Mouse (Mus musculus) limb, embryonic 12.5 days (tissue): ENCODE results near the gene Abca7. TPM values are rescaled to one million over a fixed set of nuclear protein-coding genes. Genes with fewer than 3 reads are reported as not detected.

Source experiments
- ATAC-seq: fragments of 200-750 bp; cut with Nextera tagmentation; 2 replicates; pipeline ENCODE4 v1.8.0; 2017; ENCODE audit warnings: low read depth, moderate TSS enrichment; ENCODE audit not compliant: insufficient number of reproducible peaks, insufficient read depth, low FRiP score, low TSS enrichment
- H3K27ac ChIP-seq: fragments of 300-500 bp; sonication (generic); 2 replicates; pipeline ENCODE4 v1.5.1; 2016; ENCODE audit warnings: mild to moderate bottlenecking, moderate library complexity
- H3K27me3 ChIP-seq: fragments of 300-500 bp; sonication (generic); 2 replicates; pipeline ENCODE4 v1.6.1; 2016; ENCODE audit warnings: mild to moderate bottlenecking, moderate library complexity
- H3K36me3 ChIP-seq: fragments of 300-500 bp; sonication (generic); 2 replicates; pipeline ENCODE4 v1.6.1; 2016; ENCODE audit warnings: mild to moderate bottlenecking, moderate library complexity
- H3K4me1 ChIP-seq: fragments of 300-500 bp; sonication (generic); replicated peaks from 2 replicates; pipeline ENCODE4 v1.6.1; 2016
- H3K4me2 ChIP-seq: fragments of 300-500 bp; sonication (generic); 2 replicates; pipeline ENCODE4 v1.6.1; 2016; ENCODE audit warnings: mild to moderate bottlenecking, moderate library complexity
- H3K4me3 ChIP-seq: fragments of 300-500 bp; sonication (generic); replicated peaks from 2 replicates; pipeline ENCODE4 v1.5.1; 2016; ENCODE audit warnings: mild to moderate bottlenecking
- H3K9ac ChIP-seq: fragments of 300-500 bp; sonication (generic); replicated peaks from 2 replicates; pipeline ENCODE4 v1.6.1; 2016; ENCODE audit warnings: mild to moderate bottlenecking, moderate library complexity
- H3K9me3 ChIP-seq: fragments of 300-500 bp; sonication (generic); 2 replicates; pipeline ENCODE4 v1.6.1; 2016; ENCODE audit warnings: mild to moderate bottlenecking, moderate library complexity
- WGBS: fragments of 180-500 bp; shearing (Covaris S2); methylation state at CpG from one replicate; pipeline ENCODE4 v1.1.7; 2016; 5-methylcytosine and 5-hydroxymethylcytosine counted together
- polyA plus RNA-seq: library from polyadenylated mRNA; unstranded; fragments of >200 nt; fragmentation: Nextera tagmentation; extraction: Ambion mirVana; gene quantifications from 2 replicates; pipeline ENCODE4 v1.2.1, GENCODE M21; 2016

Abca7 gene
- polyA plus RNA-seq, 1 experiment from 2014 or later = 2.1 TPM

DNA sequence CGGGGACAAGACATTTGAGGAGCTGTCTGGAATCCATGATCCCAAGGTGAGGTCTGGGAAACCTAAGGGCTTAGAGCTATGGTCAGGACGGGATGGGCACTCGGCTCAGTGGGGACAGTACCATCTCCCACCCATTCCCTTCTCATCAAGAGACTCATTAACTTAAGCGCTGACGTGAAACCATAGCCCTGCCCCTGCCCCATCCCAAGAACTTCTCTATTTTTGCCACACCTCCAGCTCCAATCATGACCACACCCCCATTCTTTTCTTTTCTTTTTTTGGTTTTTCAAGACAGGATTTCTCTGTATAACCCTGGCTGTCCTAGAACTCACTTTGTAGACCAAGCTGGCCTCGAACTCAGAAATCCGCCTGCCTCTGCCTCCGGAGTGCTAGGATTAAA, 21.6 kb upstream of the Abca7 start:
- Histone ChIP-seq H3K9ac (no peak overlapping the region), H3K27me3 (peaks cover 41% of the 10 kb centered on the region), H3K27ac (no peak overlapping the region), H3K4me2 (no peak overlapping the region), H3K9me3 (no peaks in the 10 kb centered on the region), H3K36me3 (peaks cover 57% of the 10 kb centered on the region), H3K4me1 (peaks cover 14% of the 10 kb centered on the region), H3K4me3 (no peak overlapping the region)
- ATAC-seq = no peak
- 92% methylated on average over 8 of the region's 8 CpGs for WGBS

DNA sequence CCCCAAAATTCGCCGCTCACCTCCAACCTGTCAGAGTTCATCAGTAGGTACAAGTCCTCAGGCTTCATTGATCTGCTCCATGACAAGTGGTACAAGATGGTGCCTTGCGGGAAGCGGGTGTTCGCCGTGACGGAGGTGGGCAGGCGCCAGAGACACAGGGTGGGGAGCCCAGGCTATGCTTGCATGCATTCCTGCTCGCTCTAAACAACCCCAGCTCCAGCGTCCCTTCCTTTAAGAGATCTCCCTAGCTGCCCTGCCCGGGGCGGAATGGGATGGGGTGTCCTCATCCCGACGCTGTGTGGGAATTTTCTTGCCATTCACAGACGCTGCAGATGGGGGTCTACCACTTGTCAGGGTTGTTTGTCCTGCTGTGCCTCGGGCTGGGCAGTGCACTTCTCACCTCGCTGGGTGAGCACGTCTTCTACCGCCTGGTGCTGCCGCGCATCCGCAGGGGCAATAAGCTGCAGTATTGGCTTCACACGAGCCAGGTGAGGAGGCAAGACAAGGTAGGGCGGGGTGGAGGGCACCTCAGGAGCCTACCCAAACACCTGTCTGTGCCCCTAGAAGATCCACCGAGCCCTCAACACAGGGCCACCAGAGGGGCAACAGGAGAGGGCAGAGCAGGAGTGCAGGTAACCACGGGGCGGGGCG, 20.1 kb upstream of the Abca7 start:
- ATAC-seq = no peak
- Histone ChIP-seq H3K36me3 (peaks cover 65% of the 10 kb centered on the region), H3K4me1 (peaks cover 6% of the 10 kb centered on the region), H3K9ac (no peak overlapping the region), H3K27me3 (peaks cover 27% of the 10 kb centered on the region), H3K4me3 (no peak overlapping the region), H3K9me3 (no peaks in the 10 kb centered on the region), H3K4me2 (no peak overlapping the region), H3K27ac (no peak overlapping the region)
- 86% methylated on average over 28 of the region's 28 CpGs for WGBS

DNA sequence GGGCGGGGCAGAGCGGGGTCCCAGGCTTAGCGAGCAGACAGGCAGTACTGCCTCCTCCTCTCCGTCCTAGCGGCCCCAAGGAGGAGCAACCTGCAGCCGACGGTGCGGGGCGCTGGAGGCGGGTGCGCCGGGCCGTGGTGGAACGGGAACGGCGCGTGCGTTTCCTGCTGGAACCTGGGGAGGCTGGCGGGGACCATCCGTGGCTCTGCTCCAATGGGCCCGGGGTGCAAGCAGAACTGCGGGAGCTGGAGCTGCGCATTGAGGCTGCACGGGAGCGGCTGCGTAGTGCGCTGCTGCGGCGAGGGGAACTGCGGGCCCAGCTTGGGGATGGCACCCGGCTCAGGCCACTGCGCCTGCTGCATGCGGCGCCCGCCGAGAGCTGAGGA, 19.6 kb upstream of the Abca7 start:
- H3K27ac ChIP-seq = no peak overlapping the region
- H3K36me3 ChIP-seq = peaks cover 67% of the 10 kb centered on the region
- ATAC-seq = no peak
- H3K4me1 ChIP-seq = peaks cover 3% of the 10 kb centered on the region; the same call in 1 of the 2 replicates
- peaks cover 22% of the 10 kb centered on the region for H3K27me3 ChIP-seq
- WGBS = 69% methylated on average over 36 of the region's 36 CpGs
- no peak overlapping the region for H3K4me2 ChIP-seq
- H3K9me3 ChIP-seq = no peaks in the 10 kb centered on the region
- H3K4me3 ChIP-seq = no peak overlapping the region
- no peak overlapping the region for H3K9ac ChIP-seq

DNA sequence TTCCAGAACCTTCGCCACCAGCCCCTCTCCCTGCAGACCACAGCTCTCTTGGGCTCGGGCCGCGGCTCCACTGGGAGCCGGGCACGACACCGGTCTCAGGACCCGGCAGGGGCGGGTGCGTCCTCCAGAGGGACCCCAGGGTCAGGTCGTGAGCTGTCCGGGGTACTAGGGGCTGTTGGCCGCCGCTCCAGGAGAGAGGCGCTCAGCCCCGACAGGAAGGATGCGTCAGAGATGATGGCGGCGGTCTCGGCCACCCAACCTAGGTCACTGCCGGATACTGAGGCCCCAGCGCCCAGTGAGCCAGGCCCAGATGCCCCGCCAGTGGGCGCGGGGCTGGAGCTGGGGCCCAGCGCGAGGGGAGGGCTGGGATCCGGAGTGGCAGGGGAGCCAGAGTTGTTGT, 19.0 kb upstream of the Abca7 start:
- Histone ChIP-seq H3K9ac (no peak overlapping the region), H3K4me2 (no peak overlapping the region), H3K27ac (no peak overlapping the region), H3K4me1 (peaks cover 4% of the 10 kb centered on the region), H3K27me3 (0 out of 2 replicates have a peak, but pooled peaks cover 15% of the 10 kb centered on the region), H3K4me3 (no peak overlapping the region), H3K36me3 (peaks cover 67% of the 10 kb centered on the region), H3K9me3 (no peaks in the 10 kb centered on the region)
- ATAC-seq = no peak
- WGBS = 80% methylated on average over 28 of the region's 28 CpGs

DNA sequence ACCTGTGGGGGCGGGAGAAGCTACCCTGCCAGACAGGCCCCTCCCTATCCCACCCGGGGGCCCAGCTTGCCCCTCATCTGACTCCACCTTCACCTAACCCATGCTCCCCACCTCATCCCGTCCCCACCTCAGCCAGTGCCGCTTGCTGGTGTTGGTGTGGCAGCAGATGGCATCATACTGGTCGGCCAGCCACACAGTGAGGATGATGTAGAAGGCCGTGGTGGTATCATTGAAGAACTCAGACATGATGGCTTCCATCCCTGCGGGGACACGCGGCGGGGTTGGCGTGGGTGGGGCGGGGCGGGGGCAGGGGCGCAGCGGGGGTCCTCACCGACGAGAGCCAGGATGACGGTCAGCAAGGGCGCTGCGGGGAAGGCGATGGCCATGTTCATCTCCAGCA, 18.2 kb upstream of the Abca7 start:
- ATAC-seq = no peak
- H3K4me3 ChIP-seq = no peak overlapping the region
- 0 out of 2 replicates have a peak, but pooled peaks cover 10% of the 10 kb centered on the region for H3K27me3 ChIP-seq
- H3K36me3 ChIP-seq = peaks cover 67% of the 10 kb centered on the region
- WGBS = 95% methylated on average over 21 of the region's 21 CpGs
- H3K4me1 ChIP-seq = peaks cover 12% of the 10 kb centered on the region
- no peak overlapping the region for H3K27ac ChIP-seq
- no peaks in the 10 kb centered on the region for H3K9me3 ChIP-seq
- no peak overlapping the region for H3K9ac ChIP-seq
- H3K4me2 ChIP-seq = no peak overlapping the region

DNA sequence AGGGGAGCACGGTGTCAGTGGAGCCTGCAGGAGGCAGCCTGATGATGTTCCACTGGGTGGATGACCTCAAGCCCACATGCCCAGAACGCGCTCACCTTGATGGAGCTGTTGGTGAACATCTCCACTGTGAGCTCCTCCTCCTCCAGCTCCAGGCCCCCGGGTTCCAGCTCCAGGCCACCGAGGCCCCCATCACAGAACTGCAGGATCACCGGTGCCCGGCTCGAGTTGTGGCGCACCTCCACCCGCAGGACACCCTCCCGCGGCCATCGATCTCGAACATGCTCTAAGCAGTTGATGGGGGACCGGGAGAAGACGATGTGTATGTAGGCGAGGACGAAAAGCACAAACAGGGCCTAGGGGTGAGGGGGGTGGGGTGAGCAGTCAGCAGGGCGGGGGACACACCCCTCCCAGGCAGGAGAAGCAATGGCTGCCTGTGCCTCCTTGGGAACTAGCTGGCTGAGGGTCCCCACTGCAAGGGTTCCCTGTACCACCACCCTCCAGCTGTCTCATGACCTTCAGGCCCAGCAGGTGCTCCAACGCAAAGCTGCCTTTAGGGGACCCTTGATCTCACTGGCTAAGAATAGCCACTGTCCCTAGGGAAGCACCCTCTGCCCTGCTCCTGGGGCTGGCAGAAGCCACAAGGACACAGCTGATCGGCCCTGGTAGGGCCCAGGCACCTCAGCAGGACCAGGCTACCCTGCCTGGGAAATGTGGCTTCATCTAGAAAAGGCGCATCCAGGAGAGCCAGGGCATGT, 16.7 kb upstream of the Abca7 start:
- Histone ChIP-seq H3K36me3 (peaks cover 58% of the 10 kb centered on the region), H3K9ac (no peak overlapping the region)
- WGBS = 93% methylated on average over 22 of the region's 22 CpGs

DNA sequence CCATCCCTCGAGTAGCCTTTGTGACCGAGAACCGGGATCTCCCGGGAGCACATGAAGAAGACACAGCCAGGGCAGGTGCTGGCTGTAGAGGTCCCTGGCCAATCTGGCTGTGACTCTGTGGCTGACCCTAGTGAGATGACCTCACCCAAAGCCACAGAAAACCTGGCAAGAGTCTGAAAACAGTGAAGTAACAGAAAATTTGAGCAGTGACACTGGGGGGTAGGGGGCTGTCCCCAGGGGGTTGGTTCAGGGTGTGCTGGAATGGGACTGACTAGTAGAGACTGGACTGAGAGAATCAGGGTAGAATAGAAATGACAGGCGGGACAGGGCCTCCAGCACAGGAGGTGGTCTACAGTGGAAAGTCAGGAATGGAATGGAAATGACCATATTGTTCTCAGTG, 13.1 kb upstream of the Abca7 start:
- WGBS = 76% methylated on average over 5 of the region's 5 CpGs
- Histone ChIP-seq H3K4me1 (peaks cover 42% of the 10 kb centered on the region), H3K27ac (peak overlapping the region; percentile 93; the same call in 1 of the 2 replicates), H3K9me3 (no peaks in the 10 kb centered on the region), H3K9ac (peak overlapping the region; percentile 86; the same call in 1 of the 2 replicates), H3K36me3 (peaks cover 24% of the 10 kb centered on the region), H3K27me3 (no peaks in the 10 kb centered on the region), H3K4me2 (peak overlapping the region; percentile 94), H3K4me3 (peak overlapping the region; percentile 76)
- no peak for ATAC-seq

More for the DNA sequence above, 16.7 kb upstream of the Abca7 start:
- ATAC-seq = no peak
- Histone ChIP-seq H3K27ac (no peak overlapping the region), H3K4me1 (peaks cover 18% of the 10 kb centered on the region), H3K27me3 (no peaks in the 10 kb centered on the region), H3K4me2 (no peak overlapping the region), H3K9me3 (no peaks in the 10 kb centered on the region), H3K4me3 (no peak overlapping the region)

DNA sequence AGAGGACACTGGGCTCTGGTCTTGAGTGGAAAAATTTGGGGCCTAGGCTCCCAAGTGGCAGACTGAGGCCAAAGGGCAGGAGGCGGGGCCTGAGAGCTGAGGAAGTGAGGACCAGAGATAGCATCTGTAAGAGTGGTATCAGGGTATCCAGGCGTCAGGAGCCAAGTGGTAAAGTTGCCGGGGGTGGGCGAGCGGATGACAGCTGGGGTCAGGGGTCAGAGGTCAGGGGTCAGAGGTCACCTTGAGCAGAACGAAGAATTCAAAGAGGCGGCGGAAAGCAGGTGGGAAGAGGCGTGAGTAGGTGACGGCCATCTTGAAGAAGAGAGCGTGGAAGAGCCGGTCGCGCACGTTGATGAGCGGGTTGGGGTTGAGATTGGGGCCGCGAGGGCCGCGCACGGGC, 12.6 kb upstream of the Abca7 start:
- Histone ChIP-seq H3K9ac (peak overlapping the region; percentile 86), H3K4me3 (peak overlapping the region; percentile 76), H3K27me3 (0 out of 2 replicates have a peak, but pooled peaks cover 3% of the 10 kb centered on the region), H3K4me1 (peaks cover 44% of the 10 kb centered on the region), H3K27ac (peak overlapping the region; percentile 93), H3K4me2 (peak overlapping the region; percentile 94), H3K36me3 (peaks cover 19% of the 10 kb centered on the region), H3K9me3 (no peaks in the 10 kb centered on the region)
- no peak for ATAC-seq
- 1% methylated on average over 21 of the region's 21 CpGs for WGBS

DNA sequence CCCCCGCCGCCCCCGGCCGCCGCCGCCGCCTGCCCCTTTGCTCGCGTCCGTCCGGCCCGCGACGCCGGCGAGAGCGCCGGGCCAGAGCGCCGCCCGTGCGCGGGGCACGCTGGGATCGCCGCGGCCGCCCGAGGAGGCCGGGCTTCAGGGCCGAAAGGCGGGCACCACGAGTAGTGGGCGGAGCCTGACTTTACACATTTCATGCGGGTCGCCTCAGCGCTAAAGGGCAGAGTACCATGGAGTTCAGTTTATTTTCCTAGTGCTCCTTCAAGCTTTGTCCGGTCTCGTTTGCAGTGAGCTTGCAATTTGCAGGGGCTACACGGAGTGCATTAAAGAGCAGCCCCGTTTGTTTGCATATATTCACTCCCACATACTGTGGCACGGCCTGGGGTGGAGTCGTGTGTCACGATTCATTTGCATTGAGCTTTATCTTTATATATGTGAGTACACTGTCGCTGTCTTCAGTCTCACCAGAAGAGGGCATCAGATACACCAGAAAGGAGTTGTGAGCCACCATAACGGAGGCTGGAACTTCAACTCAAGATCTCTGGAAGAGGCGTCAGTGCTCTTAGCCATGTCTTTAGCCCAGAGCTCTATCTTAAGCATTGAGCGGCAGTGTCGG, 12.0 kb upstream of the Abca7 start, which contains the start of gene Tmem259:
TSS of gene Tmem259 (minus strand) at position 136 of the 622 bp plus-strand sequence.
- no peaks in the 10 kb centered on the region for H3K9me3 ChIP-seq
- 0 out of 2 replicates have a peak, but pooled peaks cover 3% of the 10 kb centered on the region for H3K27me3 ChIP-seq
- H3K27ac ChIP-seq = peak within 1 kb of the TSS; percentile 93
- WGBS = under 1% methylated on average over 49 of the region's 49 CpGs
- peaks cover 13% of the 10 kb centered on the region for H3K36me3 ChIP-seq
- peak within 1 kb of the TSS; percentile 94 for H3K4me2 ChIP-seq
- H3K9ac ChIP-seq = peak within 1 kb of the TSS; percentile 86
- peak within 1 kb of the TSS; percentile 76 for H3K4me3 ChIP-seq
- peak; percentile 79 for ATAC-seq
- peaks cover 50% of the 10 kb centered on the region for H3K4me1 ChIP-seq

DNA sequence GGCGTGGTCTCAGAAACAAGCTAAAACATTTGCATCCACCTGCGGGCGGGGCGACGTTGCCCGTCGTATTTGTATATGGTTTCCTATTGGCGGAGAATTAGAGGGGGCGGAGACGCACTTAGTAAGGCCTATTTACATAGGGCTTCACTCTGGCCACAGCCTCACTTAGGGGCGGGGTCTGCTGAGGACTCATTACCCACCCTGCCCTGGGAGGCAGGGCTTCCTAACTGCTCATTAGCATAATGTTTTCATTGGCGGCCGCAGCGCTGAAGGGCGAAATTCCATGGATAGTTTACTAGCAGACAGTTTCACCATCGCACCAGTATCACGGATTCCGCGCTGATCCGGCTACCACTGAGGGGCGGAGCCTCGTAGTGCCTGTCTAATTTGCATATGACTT, 11.4 kb upstream of the Abca7 start:
- ATAC-seq = peak; percentile 92
- H3K4me2 ChIP-seq = peak overlapping the region; percentile 94
- peaks cover 56% of the 10 kb centered on the region for H3K4me1 ChIP-seq
- peak overlapping the region; percentile 86 for H3K9ac ChIP-seq
- H3K9me3 ChIP-seq = no peaks in the 10 kb centered on the region
- peak overlapping the region; percentile 76 for H3K4me3 ChIP-seq
- peak overlapping the region; percentile 93 for H3K27ac ChIP-seq
- peaks cover 8% of the 10 kb centered on the region; the same call in 1 of the 2 replicates for H3K36me3 ChIP-seq
- under 1% methylated on average over 22 of the region's 22 CpGs for WGBS
- 0 out of 2 replicates have a peak, but pooled peaks cover 3% of the 10 kb centered on the region for H3K27me3 ChIP-seq
